Mouse (Mus musculus) embryo, embryonic 9.5 days (tissue): ENCODE measurements around the gene Gm8773.

ENCODE experiments used
- DNase-seq: peaks from one replicate; pipeline ENCODE4 v3.0.0-alpha.2; 2017; ENCODE audit errors: extremely low spot score

Gm8773 gene

DNA sequence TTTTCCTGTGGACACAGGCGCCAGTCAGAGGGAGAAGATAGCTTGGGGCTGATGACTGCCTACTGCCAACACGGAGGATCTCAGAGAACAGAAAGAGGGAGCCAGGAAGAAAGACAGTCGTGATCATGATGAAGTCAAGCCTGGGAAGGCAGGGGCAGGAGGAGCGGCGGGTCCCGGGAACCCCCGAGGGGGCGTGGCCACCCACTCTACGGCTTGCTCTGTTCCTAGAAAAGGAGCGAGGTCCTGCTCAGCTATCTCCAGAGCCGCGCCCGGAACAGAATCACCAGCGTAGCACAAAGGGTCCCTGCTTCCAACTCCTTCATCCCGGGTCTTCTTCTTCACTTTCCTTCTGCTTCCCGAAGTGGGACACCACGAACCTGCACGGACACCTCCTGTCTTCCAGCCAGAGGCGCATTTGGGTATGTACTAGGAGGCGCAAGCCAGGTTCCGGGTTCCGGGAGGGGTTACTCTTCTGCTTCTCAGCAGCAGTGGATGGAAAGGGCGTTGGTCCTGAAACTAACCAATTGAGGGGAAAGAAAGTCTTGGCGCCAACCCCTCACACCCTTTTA is at the start of gene Gm8773:
Gene Gm8773, plus strand, starts transcription at position 51 of the 569 bp plus-strand sequence.
- DNase-seq = peak; percentile 59

DNA sequence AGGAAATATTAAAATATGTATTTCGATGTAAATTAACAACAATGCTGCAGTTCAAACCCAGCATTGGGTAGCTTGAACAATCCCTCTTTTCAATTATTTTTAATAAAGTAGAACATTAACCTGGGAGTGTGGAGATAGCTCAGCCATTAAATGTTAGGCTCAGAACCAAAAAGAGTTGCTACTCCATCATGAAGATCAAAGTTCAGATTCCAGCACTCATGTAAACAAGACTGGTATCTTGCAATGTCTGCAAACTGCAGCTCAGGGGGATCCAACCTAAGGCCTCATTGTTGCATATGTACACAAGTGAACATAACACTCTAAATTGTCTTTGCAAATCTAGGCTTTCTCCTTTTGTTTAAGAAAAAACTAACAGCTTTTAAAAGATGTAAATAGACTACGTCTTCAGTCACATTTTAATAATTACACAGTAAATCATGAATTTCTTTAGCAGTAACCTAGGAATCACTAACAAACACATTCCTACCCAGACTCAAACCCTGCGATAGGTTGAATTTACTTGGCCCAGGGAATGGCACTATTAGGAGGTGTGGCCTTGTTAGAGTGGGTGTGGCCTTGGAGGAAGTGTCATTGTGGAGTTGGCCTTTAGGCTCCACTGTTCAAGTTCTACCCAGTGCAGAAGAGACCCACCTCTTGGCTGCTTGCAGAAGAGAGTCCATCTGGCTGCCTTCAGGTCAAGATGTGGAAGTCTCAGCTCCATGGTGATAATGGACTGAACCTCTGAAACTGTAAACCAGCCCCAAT is 39.8 kb upstream of the Gm8773 start:
- no peak for DNase-seq

DNA sequence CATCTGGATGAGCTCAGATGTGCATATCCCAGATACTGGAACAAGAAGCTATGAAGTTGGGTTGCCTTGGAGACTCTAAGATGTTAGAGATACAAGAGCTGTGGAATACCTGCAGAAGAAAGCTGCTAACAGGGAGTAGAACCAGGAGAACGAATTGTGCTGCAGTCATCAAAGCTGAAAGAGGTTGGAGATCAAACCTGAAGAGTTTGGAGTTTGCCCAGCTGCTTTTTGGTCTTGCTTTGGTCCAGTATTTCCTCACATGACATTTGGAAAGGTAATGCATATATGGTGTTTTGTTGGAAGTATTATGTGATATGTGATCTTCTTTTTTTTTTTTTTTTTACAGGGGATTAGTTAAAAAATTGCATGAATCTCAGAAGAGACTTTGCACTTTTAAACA is 37.5 kb upstream of the Gm8773 start:
- DNase-seq = no peak

DNA sequence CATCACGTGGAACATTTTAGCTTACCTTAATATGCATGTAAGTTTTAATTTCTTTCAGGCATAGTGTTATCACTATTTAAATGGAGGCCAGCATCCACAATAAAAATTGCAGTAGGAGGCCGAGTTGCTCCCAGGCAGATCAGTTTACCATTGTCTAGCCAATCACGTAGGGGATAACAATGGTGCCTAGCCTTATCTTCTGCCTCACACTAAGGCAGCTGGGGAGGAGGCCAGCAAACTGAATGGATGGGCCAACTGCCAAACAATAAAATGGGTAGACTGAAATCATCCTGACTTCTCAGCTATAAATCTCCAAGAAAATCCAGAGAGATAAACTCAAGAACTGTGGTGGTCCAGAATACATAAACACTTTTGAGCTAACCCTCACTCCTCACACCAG is 33.8 kb upstream of the Gm8773 start:
- no peak for DNase-seq

DNA sequence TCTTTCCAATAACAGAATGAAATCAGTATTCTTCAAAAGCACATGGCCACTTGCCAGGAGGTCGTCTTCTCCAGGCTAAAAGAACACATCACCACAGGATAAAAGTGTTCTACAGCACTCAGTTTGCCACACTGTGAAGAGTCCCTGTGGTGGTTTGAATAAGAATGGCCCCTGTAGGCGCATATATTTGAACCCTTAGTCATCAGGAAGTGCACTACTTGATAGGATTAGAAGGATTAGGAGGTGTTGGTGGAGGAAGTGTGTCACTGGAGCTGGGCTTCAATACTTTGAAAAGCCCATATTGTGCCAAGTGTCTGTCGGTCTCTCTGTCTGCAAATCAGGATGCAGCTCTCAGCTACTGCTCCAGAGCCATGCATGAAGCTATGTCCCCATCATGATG is 33.2 kb upstream of the Gm8773 start:
- no peak for DNase-seq

DNA sequence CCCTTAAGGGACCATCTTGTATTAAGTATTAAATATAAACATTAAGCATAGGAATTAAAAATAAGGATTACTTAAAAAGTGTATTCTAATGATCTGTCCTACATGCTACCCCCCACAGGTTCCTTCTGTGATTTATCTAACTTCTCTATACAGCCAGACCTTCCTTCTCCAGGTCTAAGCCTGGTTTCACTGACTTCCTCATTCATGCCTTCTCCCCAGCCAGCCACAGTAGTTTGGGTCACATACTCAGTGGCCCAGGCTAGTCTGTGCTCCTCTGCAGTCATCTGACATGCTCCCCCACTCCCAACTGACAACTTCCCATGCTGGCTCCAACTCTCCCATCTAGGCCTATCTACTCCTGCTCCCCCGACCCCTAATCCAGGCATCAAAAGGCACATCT is 22.5 kb upstream of the Gm8773 start:
- no peak for DNase-seq

DNA sequence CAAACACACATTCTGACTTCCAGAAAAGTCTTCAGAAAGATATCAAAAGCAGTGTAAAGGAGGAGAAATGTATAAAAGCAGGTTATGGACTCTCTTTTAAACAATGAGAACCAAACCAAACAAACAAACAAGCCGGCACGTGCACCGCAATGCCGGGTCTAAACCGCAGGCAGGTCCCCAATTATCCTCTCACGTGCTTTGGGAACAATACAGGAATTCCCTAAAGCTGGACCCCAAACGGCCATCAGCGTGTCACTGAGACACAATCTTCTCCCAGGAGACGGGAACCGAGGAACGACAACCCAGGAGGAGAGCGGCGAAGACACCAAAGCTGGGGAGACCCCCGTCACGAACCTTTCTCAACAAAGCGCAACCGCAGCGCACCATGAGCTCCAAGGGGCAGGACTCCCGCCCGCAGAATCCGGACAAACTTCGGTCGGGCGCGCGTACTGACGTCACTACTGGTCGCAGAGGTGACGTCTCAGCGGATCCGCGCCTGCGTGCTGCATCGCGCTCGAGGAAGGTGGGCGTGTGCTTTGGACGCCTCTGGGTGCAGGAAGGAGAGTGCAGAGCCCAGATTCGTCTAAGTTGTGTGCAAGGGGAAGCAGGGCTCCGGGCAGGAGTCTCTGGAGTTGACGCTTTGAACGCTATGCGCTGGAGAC is 14.4 kb upstream of the Gm8773 start, which contains the start of gene Gtpbp10:
Gene Gtpbp10, minus strand, starts transcription at position 460 of the 662 bp plus-strand sequence.
- DNase-seq = peak; percentile 96

DNA sequence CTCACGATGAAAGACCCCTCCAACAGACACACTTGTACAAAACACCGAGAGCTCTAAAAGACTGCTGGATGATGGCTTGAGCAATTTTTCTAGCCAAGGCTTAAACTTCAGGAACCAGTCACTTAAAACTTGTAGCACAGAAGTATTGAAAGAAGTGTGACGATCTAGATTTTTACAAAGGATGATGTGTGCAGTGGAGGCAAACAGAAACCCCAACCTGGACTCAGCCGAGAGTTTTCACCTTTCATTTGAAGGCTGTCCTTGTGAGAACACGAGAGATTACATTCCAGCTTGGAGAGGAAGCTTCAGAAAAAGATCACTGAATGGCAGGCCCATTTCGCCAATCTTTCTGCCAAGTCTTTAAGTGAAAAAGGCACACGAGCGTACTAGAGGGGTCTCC is 13.8 kb upstream of the Gm8773 start:
- DNase-seq = no peak

DNA sequence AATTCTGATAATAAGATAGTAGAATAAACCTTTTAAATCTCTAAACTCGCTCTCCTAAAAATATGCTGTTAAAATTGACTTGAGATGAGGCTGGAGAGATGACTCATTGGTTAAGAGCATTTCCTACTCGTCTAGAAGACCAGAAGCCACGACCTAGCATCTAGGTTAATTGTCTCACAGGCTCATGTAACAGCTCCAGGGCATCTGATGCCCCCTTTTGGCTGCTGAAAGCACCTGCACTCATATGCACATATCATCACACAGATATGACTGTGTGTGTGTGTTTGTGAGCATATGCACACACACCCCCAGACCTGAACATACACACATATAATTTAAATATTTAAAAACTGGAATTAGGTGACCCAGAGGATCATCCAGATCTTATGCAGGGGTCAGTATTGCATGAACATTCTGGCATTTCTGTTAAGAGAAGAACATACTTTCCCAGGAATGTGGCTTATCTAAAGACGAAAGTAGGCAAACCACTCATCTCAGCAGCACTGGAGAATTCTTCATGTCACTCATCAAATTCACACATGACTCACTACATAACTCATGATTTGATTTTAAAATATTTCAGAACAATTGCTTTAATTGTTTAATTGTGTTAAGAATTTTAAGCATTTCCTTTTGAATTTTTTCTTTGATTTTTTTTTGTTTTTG is 12.4 kb upstream of the Gm8773 start:
- no peak for DNase-seq

DNA sequence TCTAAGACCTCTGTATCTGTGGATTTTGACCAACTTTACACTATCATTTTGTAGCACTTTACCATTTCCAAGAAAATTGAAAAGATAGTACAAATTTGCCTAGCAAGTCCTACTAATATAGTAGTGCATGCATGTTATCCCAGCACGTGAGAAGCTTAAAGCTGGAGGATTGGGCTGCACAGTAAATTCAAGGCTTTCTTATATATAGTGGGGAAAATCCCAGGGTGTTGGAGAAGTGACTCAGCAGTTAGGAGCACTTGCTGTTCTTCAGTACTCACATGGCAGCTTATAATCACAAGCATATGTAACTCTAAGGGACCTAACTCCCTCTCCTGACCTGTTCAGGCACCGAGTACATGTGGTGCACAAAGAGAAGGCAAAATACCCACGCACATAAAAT is 11.2 kb upstream of the Gm8773 start:
- DNase-seq = no peak

DNA sequence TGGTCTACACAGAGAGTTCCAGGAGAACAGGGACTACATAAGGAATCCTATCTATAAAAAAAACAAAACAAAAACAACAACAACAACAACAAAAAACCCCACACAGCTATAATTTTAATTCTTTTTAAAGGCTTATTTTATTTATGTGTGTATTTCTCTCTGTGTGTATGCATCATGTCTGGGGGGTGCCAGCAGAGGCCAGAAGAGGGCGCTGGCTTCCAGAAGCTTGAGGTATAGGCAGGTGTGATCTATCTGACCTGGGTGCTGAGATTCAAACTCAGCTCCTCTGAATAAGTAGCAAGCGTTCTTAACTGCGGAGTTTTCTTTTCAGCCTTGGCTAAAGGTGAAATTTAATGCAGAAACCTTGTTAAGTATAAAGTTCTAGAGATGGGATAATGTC is 14.1 kb downstream of the Gm8773 start:
- DNase-seq = no peak

DNA sequence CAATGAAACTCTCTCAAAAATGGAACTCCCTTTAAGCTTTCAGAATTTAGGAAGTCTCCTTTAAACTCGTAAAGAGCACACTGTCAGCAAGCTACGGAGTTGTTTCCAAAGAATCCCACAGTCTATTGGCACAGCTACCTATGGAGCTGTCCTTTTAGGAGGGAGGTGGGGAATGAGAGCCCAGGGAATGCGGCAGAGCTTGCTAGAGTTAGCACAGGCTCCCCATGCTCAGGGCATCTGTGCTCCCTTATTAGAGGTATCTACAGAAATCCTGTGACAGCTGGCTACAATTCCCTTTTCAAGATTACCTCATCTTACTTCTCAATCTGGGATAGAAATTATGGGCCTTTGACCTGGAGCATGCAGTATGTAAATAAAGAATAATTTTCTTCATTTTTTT is 36.9 kb downstream of the Gm8773 start:
- DNase-seq = no peak

DNA sequence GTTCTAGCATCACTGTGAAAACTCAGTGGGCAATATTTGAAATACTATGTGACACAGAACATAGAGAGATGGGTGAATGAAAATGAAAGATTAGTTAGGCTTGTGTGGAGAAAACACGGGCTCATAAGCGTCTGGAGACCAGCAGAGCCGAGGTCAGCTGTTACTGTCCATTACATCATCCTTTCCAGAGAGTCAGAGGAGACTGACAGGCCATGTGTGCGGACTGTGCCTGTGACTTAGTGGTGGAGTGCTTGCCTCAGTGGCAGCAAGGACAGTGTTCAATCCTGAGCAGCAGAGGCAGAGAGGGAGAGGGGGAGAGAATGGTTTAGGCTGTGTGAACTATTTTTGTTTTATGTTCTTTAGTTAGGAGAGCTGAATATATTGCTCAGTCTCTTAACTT is 44.7 kb downstream of the Gm8773 start:
- DNase-seq = no peak

DNA sequence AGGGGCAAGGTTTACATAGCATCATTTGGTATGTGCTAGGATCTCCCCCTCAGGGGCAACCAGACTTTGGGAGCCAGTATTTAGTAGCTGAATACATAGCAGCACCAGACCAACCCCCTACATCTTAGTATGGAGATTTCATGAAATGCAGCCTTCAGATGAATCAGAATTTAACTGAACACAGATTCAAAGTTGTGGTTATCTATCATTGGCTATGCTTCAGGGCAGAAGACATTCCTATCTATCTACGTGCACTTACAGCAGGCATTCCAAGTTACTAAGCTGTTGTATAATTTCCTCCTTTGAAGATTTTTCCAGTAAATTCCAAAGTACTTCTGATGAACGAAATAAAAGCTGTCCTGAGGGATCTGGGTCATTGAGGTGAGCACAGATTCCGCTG is 51.9 kb downstream of the Gm8773 start:
- no peak for DNase-seq
